Mouse (Mus musculus): Measurements from ENCODE around the gene Slc35f6. TPM values are rescaled to one million over a fixed set of nuclear protein-coding genes. Genes with fewer than 3 reads are reported as not detected.
"Not testable (repeated sequence)": the region's sequence is repeated elsewhere in the genome, so short reads cannot be mapped to it uniquely, and the experiment has no call there.

The Slc35f6 gene
- polyA plus RNA-seq, 1 experiment from 2014 or later = 28.9 TPM

DNA sequence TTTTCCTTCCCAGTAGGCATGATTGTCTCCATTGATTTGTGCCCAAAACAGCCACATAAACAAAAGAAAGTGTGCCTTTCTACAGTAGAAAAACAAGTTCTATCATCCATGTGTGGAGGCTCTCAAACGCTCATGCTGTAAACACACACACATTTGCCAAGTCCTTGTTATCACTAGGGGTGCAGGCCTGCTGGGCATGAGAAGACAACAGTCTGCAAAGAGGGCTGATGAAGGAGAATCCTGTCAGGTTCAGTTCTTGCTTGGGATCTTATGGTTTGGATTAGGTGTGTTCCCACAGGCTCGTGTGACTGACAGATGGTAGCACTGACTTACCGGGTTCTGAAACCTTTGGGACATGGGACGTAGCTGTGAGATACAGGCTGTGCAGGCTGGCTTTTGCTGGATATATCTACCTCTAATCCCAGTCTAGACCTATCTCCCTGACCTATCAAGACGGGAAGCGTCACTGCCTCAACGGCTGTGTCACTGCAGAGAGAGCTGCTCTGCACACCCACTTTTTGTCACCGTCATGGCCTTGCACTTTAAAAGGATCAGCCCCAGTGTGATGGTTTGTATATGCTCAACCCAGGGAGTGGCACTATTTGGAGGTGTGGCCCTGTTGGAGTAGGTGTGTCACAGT, 52.7 kb downstream of the Slc35f6 start:
- no peaks in the 10 kb centered on the region for H3K9me3 ChIP-seq
- WGBS = 84% methylated on average over 8 of the region's 8 CpGs
- peaks cover 11% of the 10 kb centered on the region for H3K27me3 ChIP-seq (ENCODE audit: insufficient read depth, poor library complexity, severe bottlenecking)
- H3K4me3 ChIP-seq = no peak overlapping the region
- H3K27ac ChIP-seq = peak overlapping the region; percentile 31; the same call in 1 of the 2 replicates
- peaks cover 14% of the 10 kb centered on the region for H3K4me1 ChIP-seq (replicated peaks)
- H3K36me3 ChIP-seq = no peaks in the 10 kb centered on the region
- DNase-seq (ENCODE audit: low spot score) = no peak

DNA sequence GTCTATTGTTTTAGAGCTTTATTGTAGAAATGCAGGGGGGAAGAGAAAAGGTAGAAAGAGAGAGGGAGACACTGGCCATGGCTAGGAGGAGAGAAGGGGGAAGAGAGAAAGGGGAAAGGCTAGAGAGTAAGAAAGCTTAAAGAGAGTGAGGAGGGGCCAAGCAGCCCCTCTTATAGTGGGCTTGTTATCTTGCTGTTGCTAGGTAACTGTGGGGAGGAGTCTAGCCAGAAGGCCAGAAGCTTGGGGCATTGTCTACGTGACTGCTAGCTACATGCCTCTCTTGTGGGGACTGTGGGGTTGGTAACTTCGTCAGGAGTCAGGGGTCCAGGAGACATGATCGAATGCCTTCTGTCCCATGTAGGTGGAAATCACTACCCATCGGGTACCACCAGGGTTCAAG, 53.6 kb downstream of the Slc35f6 start:
- not testable (repeated sequence) for H3K36me3 ChIP-seq; H3K4me3 ChIP-seq; H3K9me3 ChIP-seq; DNase-seq (ENCODE audit: low spot score)
- peaks cover 14% of the 10 kb centered on the region for H3K4me1 ChIP-seq (replicated peaks)
- WGBS = 36% methylated on average over 4 of the region's 4 CpGs
- peaks cover 20% of the 10 kb centered on the region for H3K27me3 ChIP-seq (ENCODE audit: insufficient read depth, poor library complexity, severe bottlenecking)
- H3K27ac ChIP-seq = peak overlapping the region; percentile 81; the same call in 1 of the 2 replicates

DNA sequence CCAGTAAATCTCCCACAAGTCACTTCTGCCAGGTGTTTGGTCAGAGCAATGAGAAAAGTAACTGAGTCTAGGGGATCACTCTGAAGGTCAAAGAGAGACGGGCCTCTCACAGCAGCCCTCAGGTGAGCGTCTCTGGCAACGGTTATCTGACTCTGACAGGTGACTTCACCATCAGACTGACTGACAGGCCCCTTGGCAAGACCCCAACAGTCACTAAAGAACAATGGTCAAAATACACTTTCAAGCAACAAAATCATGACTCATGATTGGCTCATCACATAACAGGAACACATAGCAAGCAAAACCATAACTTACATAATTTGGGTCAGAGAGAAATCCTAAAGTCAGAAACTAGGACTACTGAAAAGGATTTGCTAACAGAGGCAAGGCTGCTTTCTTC, 54.1 kb downstream of the Slc35f6 start:
- Histone ChIP-seq H3K27ac (peak overlapping the region; percentile 81; the same call in 1 of the 2 replicates), H3K9me3 (no peaks in the 10 kb centered on the region), H3K27me3 (ENCODE audit: insufficient read depth, poor library complexity, severe bottlenecking) (peaks cover 23% of the 10 kb centered on the region), H3K4me3 (no peak overlapping the region), H3K36me3 (no peaks in the 10 kb centered on the region), H3K4me1 (replicated peaks) (peaks cover 15% of the 10 kb centered on the region)
- 85% methylated on average over 3 of the region's 3 CpGs for WGBS
- DNase-seq (ENCODE audit: low spot score) = no peak

Other genes starting within 250 kb of the Slc35f6 start
- 0.04 and 0.17 TPM in 2 replicates for gene Otof, start 186.0 kb upstream of the Slc35f6 start, polyA plus RNA-seq (2016; fragmentation: Nextera tagmentation; extraction: Ambion mirVana)
- gene 1700001C02Rik, start 181.9 kb upstream of the Slc35f6 start, polyA plus RNA-seq (2016; fragmentation: Nextera tagmentation; extraction: Ambion mirVana) = 1.4 TPM in 1 of 2 replicates, not detected in the other
- gene Cib4, start 102.1 kb upstream of the Slc35f6 start, polyA plus RNA-seq (2016; fragmentation: Nextera tagmentation; extraction: Ambion mirVana) = not detected in 2 replicates
- 0.12 and 0.52 TPM in 2 replicates for gene Kcnk3, start 59.8 kb upstream of the Slc35f6 start, polyA plus RNA-seq (2016; fragmentation: Nextera tagmentation; extraction: Ambion mirVana)
- 409 and 440 TPM in 2 replicates for gene Cenpa, start 18.8 kb downstream of the Slc35f6 start, polyA plus RNA-seq (2016; fragmentation: Nextera tagmentation; extraction: Ambion mirVana)
- 87.4 and 151 TPM in 2 replicates for gene Dpysl5, start 63.6 kb downstream of the Slc35f6 start, polyA plus RNA-seq (2016; fragmentation: Nextera tagmentation; extraction: Ambion mirVana)
- 21.1 and 41.8 TPM in 2 replicates for gene Mapre3, start 166.7 kb downstream of the Slc35f6 start, polyA plus RNA-seq (2016; fragmentation: Nextera tagmentation; extraction: Ambion mirVana)
- 64.0 and 67.6 TPM in 2 replicates for gene Tmem214, start 220.1 kb downstream of the Slc35f6 start, polyA plus RNA-seq (2016; fragmentation: Nextera tagmentation; extraction: Ambion mirVana)
- 18.4 and 24.2 TPM in 2 replicates for gene Agbl5, start 240.8 kb downstream of the Slc35f6 start, polyA plus RNA-seq (2016; fragmentation: Nextera tagmentation; extraction: Ambion mirVana)